Mouse (Mus musculus): ENCODE results near the gene Fes. TPM values are rescaled to one million over a fixed set of nuclear protein-coding genes. Genes with fewer than 3 reads are reported as not detected.

The Fes gene
- 1 to 10 TPM; 5.7 to 7.6 TPM for total RNA-seq (2021)
- long read RNA-seq, experiment 1, partial matches to known transcripts, result 1 of 6 reads
- long read RNA-seq, experiment 1, other reads (novel, unspliced or antisense), result 1 of 6 reads
- long read RNA-seq, experiment 2, partial matches to known transcripts, result 0 of 9 reads
- long read RNA-seq, experiment 2, other reads (novel, unspliced or antisense), result 5 of 9 reads

DNA sequence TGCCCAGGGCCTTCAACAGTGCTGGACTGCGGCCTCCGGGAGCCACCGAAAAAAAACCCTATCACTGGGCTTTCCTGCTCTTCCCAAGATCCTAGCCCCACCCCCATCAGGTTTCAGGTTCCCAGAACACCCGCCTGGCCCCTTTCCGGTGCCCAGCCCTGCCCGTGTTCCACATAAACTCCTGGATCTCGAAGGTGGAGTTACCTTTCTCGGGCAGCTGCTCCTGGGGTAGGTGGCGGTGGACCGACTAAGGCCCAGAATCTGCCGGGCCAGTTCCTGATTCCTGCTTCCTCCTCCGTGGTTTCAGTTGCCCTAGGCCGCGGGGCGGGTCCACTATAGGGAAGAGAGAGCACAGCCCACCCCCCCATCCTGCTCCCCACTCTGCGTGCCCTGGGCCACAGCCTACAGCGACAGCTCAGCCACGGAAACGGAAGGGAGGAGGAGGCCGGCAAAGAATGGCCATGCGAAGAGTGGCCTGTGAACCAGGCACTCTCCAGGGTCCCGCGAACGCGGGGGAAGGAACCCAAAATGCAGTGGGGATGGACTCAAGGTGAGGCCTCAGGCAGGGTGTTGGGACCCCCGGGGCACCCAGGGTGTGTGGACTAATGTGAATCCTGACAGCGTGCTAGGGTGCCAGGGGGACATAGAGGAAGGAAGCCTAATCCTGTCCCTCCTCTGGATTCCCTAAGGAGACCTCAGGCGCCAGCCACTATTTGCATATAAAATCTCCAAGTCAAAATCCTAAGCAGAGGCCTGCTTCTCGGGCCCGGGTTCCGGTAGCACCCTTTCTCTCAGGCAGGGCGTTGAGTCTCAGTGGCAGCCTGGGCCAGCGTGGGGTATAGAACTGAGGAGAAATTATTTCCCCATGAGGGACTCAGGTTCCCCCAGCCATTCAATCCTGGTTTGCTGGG is at the start of gene Fes:
Gene Fes, minus strand, starts transcription at position 314 of the 911 bp plus-strand sequence.
- intact Hi-C loops (cut with DNase I; ENCODE audit: low total_unique reads), result loop anchor here (2.0 to 10.0 kb wide), 2 partner anchors 197 to 307 kb away; no protein-coding TSS in a partner anchor
- DNase-seq, result peak; percentile 74

- no peak for DNase-seq
- intact Hi-C loops (cut with DNase I; ENCODE audit: low total_unique reads), result no loop called here
Measured at GRCm38 (mm10) chr7:80436571-80436970, 48.8 kb upstream of the Fes start.

DNA sequence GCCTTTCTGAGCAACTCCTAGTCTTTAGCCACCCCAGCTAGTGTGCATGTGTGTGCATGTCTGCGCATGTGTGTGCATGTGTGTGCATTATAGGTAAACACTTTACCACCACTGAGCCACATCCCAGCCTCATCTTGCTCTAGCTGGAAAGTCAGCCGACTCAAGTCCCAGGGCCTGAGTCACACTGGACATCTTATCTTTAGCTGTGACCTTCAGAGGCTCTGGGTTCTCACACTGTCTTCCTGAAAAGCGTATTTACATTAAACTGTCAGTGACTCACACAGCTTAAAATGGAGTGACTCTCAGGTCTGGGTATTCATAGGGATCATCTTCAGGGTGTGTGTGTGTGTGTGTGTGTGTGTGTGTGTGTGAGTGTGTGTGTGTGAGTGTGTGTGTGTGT is 47.8 kb upstream of the Fes start:
- DNase-seq, result no peak
- intact Hi-C loops (cut with DNase I; ENCODE audit: low total_unique reads), result no loop called here

GRCm38 (mm10) chr7:80429661-80430060 is 41.9 kb upstream of the Fes start:
- no peak for DNase-seq
- intact Hi-C loops (cut with DNase I; ENCODE audit: low total_unique reads), result no loop called here

DNA sequence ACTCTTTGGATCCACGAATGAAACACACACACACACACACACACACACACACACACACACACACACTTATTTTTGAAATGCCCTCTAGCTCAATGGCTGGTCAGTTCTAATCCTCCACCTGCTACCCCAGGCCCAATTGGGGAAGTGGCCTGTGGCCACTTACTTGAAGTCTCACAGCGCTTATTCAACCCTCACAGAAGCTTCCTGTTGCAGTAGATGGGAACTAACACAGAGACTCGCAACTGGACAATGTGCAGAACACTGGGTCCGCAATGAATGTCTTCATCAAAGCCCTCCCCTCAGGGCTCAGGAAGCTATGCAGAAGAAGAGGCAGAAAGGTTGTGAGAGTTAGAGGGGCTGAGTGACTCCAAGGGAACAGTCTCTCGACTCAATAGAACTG is 40.0 kb upstream of the Fes start:
- intact Hi-C loops (cut with DNase I; ENCODE audit: low total_unique reads), result no loop called here

GRCm38 (mm10) chr7:80426363-80426762 is 38.6 kb upstream of the Fes start:
- DNase-seq, result no peak
- intact Hi-C loops (cut with DNase I; ENCODE audit: low total_unique reads), result no loop called here

More for the DNA sequence above, 40.0 kb upstream of the Fes start:
- DNase-seq, result no peak

DNA sequence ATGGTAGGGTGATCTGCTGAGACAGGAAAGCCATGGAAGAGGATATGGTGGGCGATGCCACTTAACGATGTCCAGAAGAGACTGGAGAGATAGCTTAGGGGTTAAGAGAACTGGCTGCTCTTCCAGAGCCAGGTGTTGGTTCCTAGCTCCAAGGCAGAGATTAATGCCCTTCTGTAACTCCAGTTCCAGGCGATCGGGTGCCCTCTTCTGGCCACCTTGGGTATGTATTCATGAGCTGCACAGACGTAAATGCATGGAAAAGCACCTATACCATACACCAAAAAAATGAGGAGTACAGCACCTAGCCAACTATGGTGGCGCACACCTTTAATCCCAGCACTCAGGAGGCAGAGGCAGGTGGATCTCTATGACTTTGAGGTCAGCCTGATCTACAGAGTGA is 37.0 kb upstream of the Fes start:
- no peak for DNase-seq
- intact Hi-C loops (cut with DNase I; ENCODE audit: low total_unique reads), result no loop called here

GRCm38 (mm10) chr7:80422759-80423480 is 35.2 kb upstream of the Fes start:
- intact Hi-C loops (cut with DNase I; ENCODE audit: low total_unique reads), result no loop called here
- DNase-seq, result no peak

GRCm38 (mm10) chr7:80421576-80421975 is 33.8 kb upstream of the Fes start:
- intact Hi-C loops (cut with DNase I; ENCODE audit: low total_unique reads), result no loop called here
- DNase-seq, result no peak

- DNase-seq, result no peak
- intact Hi-C loops (cut with DNase I; ENCODE audit: low total_unique reads), result no loop called here
Measured at GRCm38 (mm10) chr7:80420586-80420985, 32.8 kb upstream of the Fes start.

DNA sequence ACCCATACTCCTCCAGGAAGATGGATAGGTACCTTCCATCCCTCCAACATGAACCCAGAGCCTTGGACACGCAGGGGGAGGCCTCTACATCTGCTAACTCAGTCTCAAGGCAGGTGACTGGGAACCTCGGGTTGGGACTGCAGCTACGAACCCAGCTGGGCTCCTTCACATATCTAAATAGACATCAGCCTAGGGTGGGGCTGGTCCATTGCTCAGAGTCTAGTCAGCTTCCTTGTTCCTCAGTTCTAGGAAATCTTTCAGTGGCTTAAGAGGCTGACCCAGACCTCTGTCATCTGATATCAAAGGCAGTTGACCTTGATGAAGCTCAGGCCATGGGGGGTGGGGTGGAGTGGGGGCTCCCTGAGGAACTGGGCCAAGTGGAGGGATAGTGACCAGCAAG is 31.5 kb upstream of the Fes start:
- intact Hi-C loops (cut with DNase I; ENCODE audit: low total_unique reads), result no loop called here
- no peak for DNase-seq

DNA sequence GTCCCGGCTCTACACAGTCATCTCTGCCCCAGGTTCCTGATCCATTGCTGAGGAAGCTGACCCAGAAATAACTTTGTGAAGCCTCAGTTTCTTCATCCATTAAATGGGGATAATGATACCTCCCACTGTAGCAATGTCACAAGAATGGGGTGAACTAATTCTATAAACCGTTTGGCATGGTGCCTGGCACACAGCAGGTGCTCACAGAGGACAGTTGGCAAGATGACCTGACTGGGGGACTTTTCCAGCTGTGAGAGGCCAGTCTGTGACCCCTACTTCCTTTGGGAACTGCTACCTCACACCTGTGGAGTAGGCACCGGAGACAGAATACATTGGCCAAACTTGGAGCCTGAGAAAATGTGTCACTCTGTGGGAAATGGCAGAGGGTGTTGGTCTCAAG is 30.3 kb upstream of the Fes start:
- DNase-seq, result no peak

GRCm38 (mm10) chr7:80417601-80418000 is 29.9 kb upstream of the Fes start:
- DNase-seq, result no peak
- intact Hi-C loops (cut with DNase I; ENCODE audit: low total_unique reads), result no loop called here

More for the DNA sequence above, 30.3 kb upstream of the Fes start:
- intact Hi-C loops (cut with DNase I; ENCODE audit: low total_unique reads), result no loop called here

GRCm38 (mm10) chr7:80416969-80417368 is 29.2 kb upstream of the Fes start:
- intact Hi-C loops (cut with DNase I; ENCODE audit: low total_unique reads), result no loop called here
- DNase-seq, result no peak

DNA sequence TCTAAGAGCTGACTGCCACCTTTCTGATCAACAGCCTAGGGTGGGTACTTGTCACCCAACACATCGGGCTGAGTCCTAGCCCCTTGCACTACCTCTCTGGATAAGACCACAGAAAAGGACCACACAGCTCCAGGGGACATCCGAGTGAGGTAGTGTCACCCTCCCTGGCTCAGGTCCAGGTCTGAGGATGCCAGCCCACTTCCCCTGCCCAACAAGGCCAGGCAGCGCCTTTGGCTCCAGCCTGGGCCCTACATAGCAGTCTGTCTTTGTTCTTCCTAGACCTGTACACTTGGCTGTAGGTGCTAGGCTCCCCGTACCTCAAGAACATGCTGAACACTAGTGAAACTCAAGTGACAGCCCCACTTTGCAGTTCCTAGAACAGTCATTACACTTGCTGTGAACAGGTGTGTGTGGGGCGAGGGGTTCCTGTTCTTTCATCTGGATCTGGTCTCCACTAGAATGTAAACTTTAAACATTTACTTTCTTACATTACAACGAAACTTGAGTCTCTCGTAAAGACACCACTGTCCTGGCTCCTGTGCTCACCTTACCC is 26.6 kb upstream of the Fes start:
- intact Hi-C loops (cut with DNase I; ENCODE audit: low total_unique reads), result no loop called here
- no peak for DNase-seq

DNA sequence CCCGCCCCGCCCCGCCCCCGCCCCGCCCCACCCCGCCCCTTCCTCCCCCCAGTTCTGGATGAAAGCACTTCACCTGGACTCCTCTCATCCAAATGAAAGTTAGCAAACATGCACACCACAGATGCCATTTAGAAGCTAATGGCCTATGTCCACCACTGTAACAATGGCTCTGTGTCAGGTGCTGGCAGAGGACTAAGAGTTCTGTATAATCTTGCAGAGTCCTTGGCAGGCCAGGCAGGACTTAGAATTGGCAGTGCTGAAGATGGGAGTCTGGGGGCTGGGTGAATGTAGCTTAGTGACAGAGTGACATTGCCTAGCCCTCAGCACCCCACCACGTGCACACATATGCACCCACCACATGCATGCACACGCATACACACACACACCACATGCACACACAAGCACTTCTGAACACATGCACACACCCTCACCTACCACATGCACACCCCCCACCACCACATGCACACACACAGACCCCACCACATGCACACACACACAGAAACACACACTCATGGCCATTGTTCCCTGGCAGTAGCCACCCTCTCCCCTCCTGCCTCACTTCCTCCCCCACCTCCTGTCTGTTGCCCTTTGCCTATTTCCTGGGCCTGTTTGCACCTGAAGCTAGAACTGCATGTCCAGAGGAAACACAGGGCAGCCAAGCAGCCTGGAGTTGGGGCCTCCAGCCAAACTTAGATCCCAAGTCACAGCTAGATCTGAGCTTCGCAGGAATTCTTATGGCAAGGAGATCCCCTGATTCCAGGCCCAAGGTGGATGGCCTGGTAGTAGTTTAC is 26.0 kb upstream of the Fes start:
- intact Hi-C loops (cut with DNase I; ENCODE audit: low total_unique reads), result no loop called here
- DNase-seq, result no peak

DNA sequence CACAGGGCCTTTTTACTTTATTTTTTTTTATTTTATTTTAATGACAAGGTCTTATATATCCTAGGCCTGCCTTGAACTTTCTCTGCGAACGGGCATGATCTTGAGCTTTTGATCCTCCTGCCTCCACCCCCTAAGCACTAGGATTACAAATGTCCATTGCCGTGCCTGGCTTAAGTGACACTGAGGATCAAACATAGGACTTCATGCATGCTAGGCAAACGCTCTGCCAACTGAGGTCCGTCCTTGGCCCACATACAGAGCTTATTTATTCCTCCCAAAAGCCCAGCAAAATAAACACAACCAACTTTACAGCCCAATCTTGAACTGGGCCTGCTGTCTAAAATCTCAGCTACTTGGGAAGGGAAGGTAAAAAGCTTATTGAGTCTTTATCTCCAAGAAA is 25.0 kb upstream of the Fes start:
- DNase-seq, result no peak
- intact Hi-C loops (cut with DNase I; ENCODE audit: low total_unique reads), result no loop called here

DNA sequence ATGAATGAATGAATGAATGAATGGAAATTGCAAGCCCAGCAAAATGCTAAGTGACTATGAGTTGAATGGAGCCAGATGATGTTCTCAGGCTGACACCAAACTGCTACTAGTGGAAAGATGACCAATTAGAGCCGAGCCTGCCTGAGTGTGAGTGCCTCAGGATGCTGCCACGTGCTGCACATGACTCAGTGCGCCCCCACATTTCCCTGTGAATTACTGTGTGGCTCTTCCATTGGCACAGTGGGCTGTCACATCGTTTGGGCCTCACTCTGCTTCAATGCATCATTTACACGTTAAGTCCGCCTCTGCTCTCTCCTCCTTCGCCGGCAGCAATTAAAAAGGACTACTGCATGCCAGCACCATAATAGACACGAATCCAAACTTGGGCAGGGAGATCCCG is 24.5 kb upstream of the Fes start:
- intact Hi-C loops (cut with DNase I; ENCODE audit: low total_unique reads), result no loop called here
- DNase-seq, result no peak

DNA sequence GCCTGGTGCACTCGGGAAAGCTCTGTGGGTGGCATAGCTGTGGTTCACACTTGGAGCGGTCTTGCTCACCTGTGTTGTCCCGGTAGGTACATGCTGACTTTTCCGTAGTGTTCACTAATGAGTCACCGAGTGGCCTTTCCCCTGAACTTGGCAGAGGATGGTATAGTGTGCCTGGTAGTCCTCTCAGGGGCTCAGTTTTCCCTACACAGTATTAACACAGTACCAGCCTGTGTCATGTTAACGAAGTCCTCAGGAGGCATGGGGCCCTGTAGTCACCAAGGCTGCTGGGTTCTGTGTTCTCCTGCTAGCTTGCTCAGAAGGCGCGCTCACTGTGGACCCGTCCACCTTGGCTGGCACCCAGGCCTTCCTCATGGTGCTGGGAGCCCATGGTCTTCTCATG is 22.6 kb upstream of the Fes start:
- intact Hi-C loops (cut with DNase I; ENCODE audit: low total_unique reads), result no loop called here
- no peak for DNase-seq

Data from gastrocnemius, postnatal 14 days (tissue).